Mouse (Mus musculus) naive thymus-derived CD4-positive, alpha-beta T cell, adult 2 months (primary cell): ENCODE measurements around the gene Agpat3.
A peak's percentile ranks its signal among the peaks of the same experiment; 100 is the strongest.

Experiments used
- DNase-seq: peaks from one replicate; pipeline ENCODE4 v3.0.0-alpha.2; 2011; ENCODE audit warnings: low read depth

Agpat3 gene

GRCm38 (mm10) chr10:78351887-78352665 is at the start of gene Agpat3:
TSS of gene Agpat3 (minus strand) at chr10:78352489.
- peak; percentile 68 for DNase-seq

GRCm38 (mm10) chr10:78401127-78401526 is 48.8 kb upstream of the Agpat3 start:
- no peak for DNase-seq

GRCm38 (mm10) chr10:78399090-78399657 is 46.9 kb upstream of the Agpat3 start:
- DNase-seq = peak; percentile 86

- no peak for DNase-seq
Measured at GRCm38 (mm10) chr10:78396625-78396885, 44.3 kb upstream of the Agpat3 start.

DNA sequence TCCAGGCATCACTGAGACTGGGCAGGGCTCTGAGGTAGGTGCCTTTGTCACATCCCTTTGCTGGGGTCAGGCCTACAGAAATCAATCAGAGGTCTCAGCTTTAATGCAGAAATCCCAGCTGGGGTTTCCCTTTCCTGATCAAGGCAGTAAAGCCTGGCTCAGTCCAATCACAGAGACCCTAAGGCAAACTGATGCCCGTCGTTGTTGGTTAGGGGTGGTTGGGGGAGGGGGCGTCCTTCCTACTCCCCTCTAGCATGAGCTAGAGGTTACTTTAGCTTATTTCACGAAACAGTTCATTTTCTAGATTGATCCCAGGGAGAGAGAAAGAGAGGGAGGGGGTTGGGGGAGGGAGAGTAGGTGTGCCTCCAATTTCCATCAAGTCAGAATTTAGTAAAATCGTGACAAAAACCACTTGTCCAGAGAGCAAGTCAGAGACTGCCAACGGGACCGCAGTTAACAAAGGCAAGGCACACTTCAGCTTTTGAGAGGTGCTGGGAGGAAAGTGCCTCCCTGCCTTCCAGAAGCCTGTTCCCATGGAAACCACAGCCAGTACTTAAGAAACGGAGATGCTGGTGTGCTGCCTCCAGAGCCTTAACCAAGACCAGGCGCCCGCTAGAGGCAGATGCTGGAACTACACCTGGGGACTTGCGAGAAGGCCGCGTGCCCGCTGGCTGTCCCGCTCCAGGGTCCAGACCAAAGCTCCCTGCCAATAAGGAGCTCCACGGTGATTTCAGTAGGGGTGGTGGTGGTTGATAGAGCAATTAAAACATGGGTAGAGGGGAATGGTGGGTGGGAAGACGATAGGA is 43.7 kb upstream of the Agpat3 start:
- peak; percentile 94 for DNase-seq

DNA sequence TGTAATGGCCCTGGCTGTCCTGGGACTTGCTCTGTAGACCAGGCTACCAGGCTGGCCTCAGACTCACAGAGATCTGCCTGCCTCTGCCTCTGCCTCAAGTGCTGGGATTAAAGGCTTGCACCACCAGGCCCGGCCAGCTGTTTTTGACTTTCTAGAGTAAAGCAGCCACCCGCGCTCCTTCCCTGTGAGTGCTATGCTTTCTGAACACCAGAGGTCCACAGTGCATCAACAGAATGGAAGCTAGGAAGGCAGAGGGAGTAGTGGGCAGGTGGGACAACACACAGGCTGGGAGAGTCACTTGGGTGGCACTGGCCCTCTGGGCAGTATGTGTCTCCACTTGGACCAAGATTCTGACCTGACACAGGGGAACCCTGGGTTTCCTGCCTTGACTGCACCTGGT is 43.1 kb upstream of the Agpat3 start:
- no peak for DNase-seq

GRCm38 (mm10) chr10:78392072-78392471 is 39.8 kb upstream of the Agpat3 start:
- DNase-seq = peak; percentile 87

- no peak for DNase-seq
Measured at GRCm38 (mm10) chr10:78390982-78391470, 38.7 kb upstream of the Agpat3 start.

GRCm38 (mm10) chr10:78388216-78388980 is 36.1 kb upstream of the Agpat3 start:
- no peak for DNase-seq

- no peak for DNase-seq
Measured at GRCm38 (mm10) chr10:78385520-78385919, 33.2 kb upstream of the Agpat3 start.

- no peak for DNase-seq
Measured at GRCm38 (mm10) chr10:78383567-78383966, 31.3 kb upstream of the Agpat3 start.

DNA sequence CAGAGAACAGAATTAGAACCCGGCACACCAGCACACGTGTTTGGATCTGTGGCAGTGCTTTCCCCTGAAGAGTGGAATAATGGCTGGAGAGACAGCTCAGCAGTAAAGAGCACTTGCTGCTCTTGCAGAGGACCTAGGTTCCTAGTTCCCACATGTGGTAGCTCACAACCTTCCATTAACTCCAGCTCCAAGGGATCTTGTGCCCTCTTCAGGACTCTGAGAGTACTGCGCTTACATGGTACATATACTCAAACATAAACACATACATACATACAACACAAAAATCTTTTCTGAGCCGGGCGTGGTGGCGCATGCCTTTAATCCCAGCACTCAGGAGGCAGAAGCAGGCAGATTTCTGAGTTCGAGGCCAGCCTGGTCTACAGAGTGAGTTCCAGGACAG is 26.2 kb upstream of the Agpat3 start:
- DNase-seq = no peak

GRCm38 (mm10) chr10:78372681-78373668 is 20.7 kb upstream of the Agpat3 start:
- peak; percentile 86 for DNase-seq

- no peak for DNase-seq
Measured at GRCm38 (mm10) chr10:78371746-78372145, 19.5 kb upstream of the Agpat3 start.

DNA sequence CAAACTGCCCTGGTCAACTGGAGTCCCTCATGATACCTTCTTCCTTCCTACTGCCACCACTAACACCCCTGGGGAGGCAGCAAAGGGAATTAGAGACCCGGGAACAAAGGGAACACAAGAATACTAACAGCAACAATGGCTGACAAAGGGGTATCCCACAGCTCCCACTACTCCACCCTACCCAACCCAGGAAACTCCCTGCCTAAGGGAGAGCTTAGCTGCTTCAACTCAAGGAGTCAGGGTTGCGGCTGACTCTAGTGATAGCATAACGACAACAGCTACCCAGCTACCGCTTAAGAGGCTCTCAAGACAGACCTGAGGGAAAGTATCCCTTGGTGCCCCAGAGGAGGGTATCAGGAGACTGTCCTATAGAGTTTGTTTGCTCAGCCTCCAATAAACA is 15.3 kb upstream of the Agpat3 start:
- no peak for DNase-seq

GRCm38 (mm10) chr10:78366851-78367312 is 14.6 kb upstream of the Agpat3 start:
- no peak for DNase-seq

DNA sequence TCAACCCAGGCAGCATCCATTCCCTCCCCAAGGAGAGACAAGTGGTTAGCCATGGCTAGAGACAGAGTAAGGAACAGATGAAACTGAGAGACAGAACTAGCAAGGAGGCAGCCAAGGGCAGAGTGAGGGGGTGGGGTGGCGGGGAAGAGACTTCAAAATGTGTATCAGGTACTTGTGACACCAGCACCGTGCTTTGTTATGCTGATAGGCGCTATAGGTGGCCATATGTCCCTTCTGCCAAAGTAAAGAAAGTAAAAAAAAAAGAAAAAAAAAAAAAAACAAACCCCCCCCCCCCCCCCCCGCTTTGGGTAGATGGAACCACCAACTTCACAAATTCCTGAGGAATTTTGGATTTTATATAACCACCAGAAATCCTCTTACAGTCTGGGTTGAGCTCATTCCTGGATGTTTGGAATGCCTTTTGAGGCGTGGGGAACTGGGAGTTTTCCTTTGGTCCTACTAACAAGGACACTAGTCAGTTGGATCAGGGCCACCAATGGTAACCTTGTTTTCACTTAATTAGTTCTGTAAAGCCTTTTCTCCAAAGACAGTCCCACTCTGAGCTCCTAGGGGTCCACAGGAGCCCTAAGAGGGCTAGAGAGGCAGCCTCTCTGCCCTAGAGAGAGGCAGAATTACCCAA is 14.0 kb upstream of the Agpat3 start:
- DNase-seq = no peak

DNA sequence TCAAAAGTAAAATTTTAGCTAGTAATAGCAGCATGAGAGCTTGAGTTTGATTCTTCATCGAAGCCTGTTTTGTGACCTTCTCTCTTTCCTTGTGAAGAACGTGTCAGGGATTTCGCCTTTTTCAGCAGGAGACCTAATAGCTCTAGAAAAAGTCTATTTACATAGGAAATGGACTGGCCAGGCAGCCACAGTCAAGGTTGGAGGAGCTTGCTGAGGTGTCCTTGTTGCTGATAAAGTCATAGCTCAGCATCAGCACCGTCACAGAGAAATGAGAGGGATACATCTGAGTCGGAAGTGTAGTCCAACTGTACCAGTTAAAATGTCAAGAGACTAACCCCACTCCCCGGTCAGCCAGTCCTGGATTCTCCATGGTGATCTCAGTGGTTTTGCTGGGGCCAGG is 13.3 kb upstream of the Agpat3 start:
- no peak for DNase-seq

DNA sequence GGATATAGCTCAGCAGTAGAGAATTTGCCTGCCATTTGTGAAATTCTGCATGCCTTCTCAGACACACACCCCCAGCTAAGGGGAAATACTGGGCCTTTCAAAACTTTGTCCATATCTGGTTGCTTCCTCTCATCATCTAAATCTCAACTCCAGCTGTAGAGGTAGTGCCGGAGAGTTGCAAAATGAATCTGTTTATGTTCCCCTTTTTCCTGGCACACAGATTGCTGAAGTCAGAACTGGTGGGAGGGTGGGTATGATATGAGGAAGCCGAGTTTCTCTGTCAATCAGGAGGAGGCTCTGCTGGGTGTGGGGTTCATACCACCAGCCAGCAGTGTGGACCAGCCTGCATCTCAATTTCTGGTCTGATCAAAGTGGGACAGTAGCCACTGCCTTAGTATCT is 11.8 kb upstream of the Agpat3 start:
- no peak for DNase-seq

- no peak for DNase-seq
Measured at GRCm38 (mm10) chr10:78363366-78363765, 11.1 kb upstream of the Agpat3 start.
